ENCODE assay signal across 12 mouse cellular contexts in the genomic region with DNA sequence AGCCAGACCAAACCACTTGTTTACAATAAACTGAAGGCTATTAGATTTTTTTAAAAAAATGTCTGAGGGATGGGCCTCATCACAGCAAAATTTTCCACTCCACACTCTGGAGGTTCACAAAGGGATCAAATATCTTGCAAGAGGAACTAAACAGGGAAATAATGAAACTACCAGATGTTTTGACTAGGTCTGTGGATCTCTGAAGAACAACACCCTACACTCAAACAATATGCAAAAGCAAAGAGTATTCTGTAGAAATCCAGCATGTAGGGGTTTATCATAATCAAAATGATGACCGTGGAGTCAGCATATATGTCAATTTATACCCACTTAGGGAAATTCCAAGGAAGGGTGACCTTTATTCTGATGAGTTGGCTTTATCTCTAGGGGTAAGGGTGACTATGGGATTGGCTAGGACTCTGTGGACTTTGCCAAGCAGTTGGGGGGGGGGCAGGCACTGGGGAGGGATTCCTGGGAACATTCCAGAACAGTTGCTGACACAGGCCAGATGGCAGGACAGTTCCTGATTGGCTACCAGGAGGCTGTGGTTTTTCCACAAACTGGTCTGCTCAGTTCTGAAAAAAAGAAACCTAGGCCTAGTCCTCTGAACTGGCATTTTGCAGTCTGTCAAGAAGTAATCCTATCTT.
DNase-seq lines count a peak whose midpoint lies in the region; ATAC-seq and TF ChIP-seq lines count a peak whose summit lies in the region.
"Had no signal": no experiment of that assay in that cellular context is flagged by ENCODE, and none has a peak within 500 bp of the region (broad histone marks: within the 10 kb centered on the region; RNA-seq: fewer than 3 reads in every experiment).

No protein-coding gene starts in this region.

- no peak overlapping the region for H3K27ac ChIP-seq in kidney, embryonic 15.5 days
- no peak overlapping the region for H3K27ac ChIP-seq in limb, embryonic 14.5 days (replicated peaks; ENCODE audit: low read depth, low read length)
- no peak overlapping the region for H3K27ac ChIP-seq in midbrain, embryonic 11.5 days (ENCODE audit: low read depth, low read length)
- no peak overlapping the region for H3K27ac ChIP-seq in forebrain, postnatal 0 days (ENCODE audit: low read depth, low read length)
- H3K27ac ChIP-seq: hindbrain, embryonic 15.5 days; limb, embryonic 15.5 days; neural tube, embryonic 15.5 days had no signal

- DNase-seq in cerebellum, postnatal 10 days: peak; percentile 6 to 8
- no peak for DNase-seq in cerebellum, adult 9-10 months
- DNase-seq in kidney, postnatal 25 days: no peak
- DNase-seq in gastrocnemius, postnatal 10 days: peak; percentile 5
- DNase-seq in limb, embryonic 14.5 days (ENCODE audit: low spot score): peak; percentile 11
- no peak for DNase-seq in midbrain, embryonic 11.5 days (ENCODE audit: low spot score, missing footprints)
- no peak for DNase-seq in forebrain, postnatal 0 days
- DNase-seq: cerebellum, adult 11 months had no signal

- H3K9ac ChIP-seq in kidney, embryonic 15.5 days: no peak overlapping the region
- H3K9ac ChIP-seq in limb, embryonic 14.5 days (ENCODE audit: low read depth, low read length, severe bottlenecking): no peak overlapping the region
- no peak overlapping the region for H3K9ac ChIP-seq in midbrain, embryonic 11.5 days (ENCODE audit: low read length)
- no peak overlapping the region for H3K9ac ChIP-seq in forebrain, postnatal 0 days
- H3K9ac ChIP-seq: hindbrain, embryonic 15.5 days; limb, embryonic 15.5 days; neural tube, embryonic 15.5 days had no signal

- H3K27me3 ChIP-seq in kidney, embryonic 15.5 days: no peaks in the 10 kb centered on the region
- H3K27me3 ChIP-seq in limb, embryonic 14.5 days (ENCODE audit: control insufficient read depth, insufficient read depth, low read length): no peaks in the 10 kb centered on the region
- no peaks in the 10 kb centered on the region for H3K27me3 ChIP-seq in midbrain, embryonic 11.5 days (ENCODE audit: control insufficient read depth, insufficient read depth, low read length)
- H3K27me3 ChIP-seq in forebrain, postnatal 0 days (ENCODE audit: insufficient read depth, low read length): no peaks in the 10 kb centered on the region
- H3K27me3 ChIP-seq: hindbrain, embryonic 15.5 days; limb, embryonic 15.5 days; neural tube, embryonic 15.5 days had no signal

- no peak overlapping the region for H3K4me2 ChIP-seq in kidney, embryonic 15.5 days
- H3K4me2 ChIP-seq in limb, embryonic 14.5 days (replicated peaks; ENCODE audit: low read depth, low read length, severe bottlenecking): no peak overlapping the region
- no peak overlapping the region for H3K4me2 ChIP-seq in midbrain, embryonic 11.5 days
- H3K4me2 ChIP-seq in forebrain, postnatal 0 days (ENCODE audit: low read depth): no peak overlapping the region
- H3K4me2 ChIP-seq: hindbrain, embryonic 15.5 days; limb, embryonic 15.5 days; neural tube, embryonic 15.5 days had no signal

- no peaks in the 10 kb centered on the region for H3K4me1 ChIP-seq in kidney, embryonic 15.5 days
- H3K4me1 ChIP-seq in limb, embryonic 14.5 days (ENCODE audit: control insufficient read depth, insufficient read depth, low read length): no peaks in the 10 kb centered on the region
- H3K4me1 ChIP-seq in midbrain, embryonic 11.5 days (ENCODE audit: control insufficient read depth, insufficient read depth, low read length): no peaks in the 10 kb centered on the region
- H3K4me1 ChIP-seq in forebrain, postnatal 0 days (ENCODE audit: insufficient read depth): no peaks in the 10 kb centered on the region
- H3K4me1 ChIP-seq: hindbrain, embryonic 15.5 days; limb, embryonic 15.5 days; neural tube, embryonic 15.5 days had no signal

- no peaks in the 10 kb centered on the region for H3K36me3 ChIP-seq in kidney, embryonic 15.5 days
- no peaks in the 10 kb centered on the region for H3K36me3 ChIP-seq in limb, embryonic 14.5 days (ENCODE audit: control insufficient read depth, insufficient read depth, low read length)
- no peaks in the 10 kb centered on the region for H3K36me3 ChIP-seq in midbrain, embryonic 11.5 days (ENCODE audit: control insufficient read depth, insufficient read depth, low read length)
- H3K36me3 ChIP-seq in forebrain, postnatal 0 days (ENCODE audit: insufficient read depth): no peaks in the 10 kb centered on the region
- H3K36me3 ChIP-seq: hindbrain, embryonic 15.5 days; limb, embryonic 15.5 days; neural tube, embryonic 15.5 days had no signal

- no peak for TF ChIP-seq CTCF in forebrain, postnatal 0 days (IDR thresholded peaks at IDR 0.05; ENCODE audit: low read depth)

- 0 out of 2 replicates have a peak, but pooled peaks have one; percentile 22 for ATAC-seq in kidney, embryonic 15.5 days (replicated peaks; ENCODE audit: low FRiP score)
- peak; percentile 47; the same call in 1 of the 2 replicates for ATAC-seq in limb, embryonic 14.5 days (ENCODE audit: low FRiP score, low read depth)
- no peak for ATAC-seq in midbrain, embryonic 11.5 days (ENCODE audit: low FRiP score)
- ATAC-seq in forebrain, postnatal 0 days: no peak

- H3K4me3 ChIP-seq in kidney, embryonic 15.5 days (replicated peaks): no peak overlapping the region
- no peak overlapping the region for H3K4me3 ChIP-seq in limb, embryonic 14.5 days (replicated peaks; ENCODE audit: low read length)
- H3K4me3 ChIP-seq in midbrain, embryonic 11.5 days (ENCODE audit: low read depth, low read length): no peak overlapping the region
- no peak overlapping the region for H3K4me3 ChIP-seq in forebrain, postnatal 0 days (ENCODE audit: low read depth, low read length)
- H3K4me3 ChIP-seq: hindbrain, embryonic 15.5 days; limb, embryonic 15.5 days; neural tube, embryonic 15.5 days had no signal

- no peaks in the 10 kb centered on the region for H3K9me3 ChIP-seq in kidney, embryonic 15.5 days (replicated peaks)
- H3K9me3 ChIP-seq in limb, embryonic 14.5 days (ENCODE audit: control insufficient read depth, low read length): peaks cover 2% of the 10 kb centered on the region; the same call in 1 of the 2 replicates
- no peaks in the 10 kb centered on the region for H3K9me3 ChIP-seq in midbrain, embryonic 11.5 days (ENCODE audit: control insufficient read depth, low read length)
- no peaks in the 10 kb centered on the region for H3K9me3 ChIP-seq in forebrain, postnatal 0 days (ENCODE audit: low read length)
- H3K9me3 ChIP-seq: hindbrain, embryonic 15.5 days; limb, embryonic 15.5 days; neural tube, embryonic 15.5 days had no signal

- TF ChIP-seq POLR2A in limb, embryonic 14.5 days (IDR thresholded peaks at IDR 0.05; ENCODE audit: borderline replicate concordance, extremely low read depth, insufficient read depth, insufficient read length): no peak

- 78% methylated on average over 1 of the region's 1 CpGs for WGBS in kidney, embryonic 15.5 days
- WGBS in limb, embryonic 14.5 days: 87% methylated on average over 1 of the region's 1 CpGs
- 84% methylated on average over 1 of the region's 1 CpGs for WGBS in midbrain, embryonic 11.5 days
- 84% methylated on average over 1 of the region's 1 CpGs for WGBS in forebrain, postnatal 0 days

Comparison
In these comparisons a context has a peak if more than half of its experiments do, and no peak if none do; other contexts are left out.
1. DNase-seq: peak in cerebellum, postnatal 10 days (2 of 2), gastrocnemius, postnatal 10 days (single experiment) and limb, embryonic 14.5 days (single experiment); none in cerebellum, adult 9-10 months (single experiment), kidney, postnatal 25 days (0 of 2), midbrain, embryonic 11.5 days (single experiment) and forebrain, postnatal 0 days (single experiment).
2. ATAC-seq: peak in kidney, embryonic 15.5 days (single experiment) and limb, embryonic 14.5 days (single experiment); none in midbrain, embryonic 11.5 days (single experiment) and forebrain, postnatal 0 days (single experiment).